Mouse (Mus musculus): ENCODE data around the gene Nfkbia. TPM values are rescaled to one million over a fixed set of nuclear protein-coding genes. Genes with fewer than 3 reads are reported as not detected.
A peak's percentile ranks its signal among the peaks of the same experiment; 100 is the strongest.

Nfkbia gene
- polyA plus RNA-seq, 1 experiment from 2014 or later = 55.2 TPM

- peaks cover 10% of the 10 kb centered on the region for H3K27me3 ChIP-seq (replicated peaks; ENCODE audit: low read depth, poor library complexity, severe bottlenecking)
- H3K27ac ChIP-seq (replicated peaks) = no peak overlapping the region
- H3K36me3 ChIP-seq (replicated peaks) = no peaks in the 10 kb centered on the region
- 2% methylated on average over 10 of the region's 10 CpGs for WGBS
- no peaks in the 10 kb centered on the region for H3K9me3 ChIP-seq
- peak; percentile 81 for DNase-seq (ENCODE audit: low spot score)
- peaks cover 11% of the 10 kb centered on the region; the same call in 1 of the 2 replicates for H3K4me1 ChIP-seq
- peak overlapping the region; percentile 23; the same call in 1 of the 2 replicates for H3K4me3 ChIP-seq
These were observed 6.6 kb upstream of the Nfkbia start for GRCm38 (mm10) chr12:55499031-55499430.

GRCm38 (mm10) chr12:55497737-55498136 lies 5.3 kb upstream of the Nfkbia start:
- no peaks in the 10 kb centered on the region for H3K9me3 ChIP-seq
- H3K4me3 ChIP-seq = no peak overlapping the region
- no peak for DNase-seq (ENCODE audit: low spot score)
- WGBS = 49% methylated on average over 8 of the region's 8 CpGs
- no peak overlapping the region for H3K27ac ChIP-seq (replicated peaks)
- H3K27me3 ChIP-seq (replicated peaks; ENCODE audit: low read depth, poor library complexity, severe bottlenecking) = peaks cover 10% of the 10 kb centered on the region
- peaks cover 22% of the 10 kb centered on the region for H3K4me1 ChIP-seq
- H3K36me3 ChIP-seq (replicated peaks) = no peaks in the 10 kb centered on the region

GRCm38 (mm10) chr12:55495902-55496605 lies 3.6 kb upstream of the Nfkbia start:
- Histone ChIP-seq H3K27me3 (replicated peaks; ENCODE audit: low read depth, poor library complexity, severe bottlenecking) (peaks cover 10% of the 10 kb centered on the region), H3K9me3 (no peaks in the 10 kb centered on the region), H3K4me1 (peaks cover 32% of the 10 kb centered on the region), H3K4me3 (no peak overlapping the region), H3K36me3 (replicated peaks) (peaks cover 3% of the 10 kb centered on the region), H3K27ac (replicated peaks) (no peak overlapping the region)
- no peak for DNase-seq (ENCODE audit: low spot score)
- 68% methylated on average over 5 of the region's 5 CpGs for WGBS

DNA sequence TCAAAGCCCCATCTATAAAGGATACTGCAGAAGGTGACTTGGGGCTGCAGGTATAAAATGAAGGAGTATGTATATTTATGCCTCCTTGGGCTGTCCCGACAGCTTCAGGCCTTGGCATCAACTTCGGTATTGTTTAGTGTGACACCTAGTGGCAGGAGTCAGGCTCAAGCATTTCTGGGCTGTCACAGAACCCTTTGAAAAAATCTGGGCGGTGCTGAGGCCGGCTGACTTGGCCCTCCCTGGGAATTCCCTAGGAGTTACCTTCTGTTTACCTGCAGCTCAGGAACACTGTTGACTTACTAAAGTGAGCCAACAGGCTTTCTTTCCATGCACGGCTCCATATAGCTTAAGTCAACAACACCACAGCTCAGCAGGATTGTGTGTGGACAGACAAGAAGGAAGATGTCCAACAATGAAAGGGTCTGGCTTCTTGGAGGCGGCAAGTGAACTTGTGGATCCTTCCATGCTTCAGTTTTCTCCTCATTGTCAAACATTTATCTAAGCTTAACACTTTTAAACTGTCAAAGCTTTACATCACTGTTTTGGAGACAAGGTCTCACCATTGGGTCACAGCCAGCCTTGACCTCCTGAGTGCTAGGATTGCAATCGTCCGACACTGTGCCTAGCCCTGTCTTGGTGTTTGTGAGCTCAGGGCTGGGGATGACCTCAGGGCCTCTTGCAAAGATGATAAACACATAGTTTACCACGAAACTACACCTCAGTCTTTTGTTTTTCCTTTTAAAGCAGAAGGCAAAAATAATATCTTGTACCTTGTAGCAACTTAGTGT lies 2.9 kb upstream of the Nfkbia start:
- Histone ChIP-seq H3K9me3 (no peaks in the 10 kb centered on the region), H3K4me3 (no peak overlapping the region), H3K27ac (replicated peaks) (no peak overlapping the region), H3K4me1 (peaks cover 40% of the 10 kb centered on the region), H3K36me3 (replicated peaks) (peaks cover 10% of the 10 kb centered on the region), H3K27me3 (replicated peaks; ENCODE audit: low read depth, poor library complexity, severe bottlenecking) (peaks cover 10% of the 10 kb centered on the region)
- WGBS = 39% methylated on average over 9 of the region's 9 CpGs
- peak; percentile 67 for DNase-seq (ENCODE audit: low spot score)

- 33% methylated on average over 8 of the region's 8 CpGs for WGBS
- peak overlapping the region; percentile 91 for H3K4me3 ChIP-seq
- peak overlapping the region; percentile 98 for H3K27ac ChIP-seq (replicated peaks)
- H3K4me1 ChIP-seq = peaks cover 42% of the 10 kb centered on the region
- H3K27me3 ChIP-seq (replicated peaks; ENCODE audit: low read depth, poor library complexity, severe bottlenecking) = peaks cover 8% of the 10 kb centered on the region
- H3K36me3 ChIP-seq (replicated peaks) = peaks cover 29% of the 10 kb centered on the region
- no peak for DNase-seq (ENCODE audit: low spot score)
- no peaks in the 10 kb centered on the region for H3K9me3 ChIP-seq
These were observed 934 bp upstream of the Nfkbia start for GRCm38 (mm10) chr12:55493381-55493780.

DNA sequence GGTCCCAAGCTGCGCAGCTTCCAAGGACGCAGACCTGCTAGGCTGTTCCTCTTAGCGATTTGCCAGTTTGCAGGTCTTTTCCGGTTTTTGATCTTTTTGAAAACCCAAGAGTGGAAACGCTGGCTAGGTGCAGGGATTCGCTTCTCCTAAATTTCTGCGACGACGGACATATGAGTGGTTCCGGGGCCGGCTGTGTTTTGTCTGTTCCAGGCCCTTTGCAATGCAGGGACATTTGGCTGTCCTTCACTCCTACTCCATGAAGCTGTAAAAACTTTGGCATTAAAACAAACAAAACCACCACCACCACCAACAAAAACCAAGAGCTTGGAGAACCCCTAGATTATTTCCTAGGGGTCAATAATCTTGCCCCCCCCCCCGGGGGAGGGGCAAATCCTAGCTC lies 494 bp upstream of the Nfkbia start:
- peak overlapping the region; percentile 91 for H3K4me3 ChIP-seq
- H3K4me1 ChIP-seq = peaks cover 42% of the 10 kb centered on the region
- H3K27ac ChIP-seq (replicated peaks) = peak overlapping the region; percentile 98
- peaks cover 34% of the 10 kb centered on the region for H3K36me3 ChIP-seq (replicated peaks)
- 1% methylated on average over 12 of the region's 12 CpGs for WGBS
- peaks cover 4% of the 10 kb centered on the region for H3K27me3 ChIP-seq (replicated peaks; ENCODE audit: low read depth, poor library complexity, severe bottlenecking)
- no peaks in the 10 kb centered on the region for H3K9me3 ChIP-seq
- DNase-seq (ENCODE audit: low spot score) = no peak

- Histone ChIP-seq H3K4me3 (peak overlapping the region; percentile 91), H3K36me3 (replicated peaks) (peaks cover 43% of the 10 kb centered on the region), H3K9me3 (no peaks in the 10 kb centered on the region), H3K27ac (replicated peaks) (peak overlapping the region; percentile 98), H3K27me3 (replicated peaks; ENCODE audit: low read depth, poor library complexity, severe bottlenecking) (no peaks in the 10 kb centered on the region), H3K4me1 (peaks cover 42% of the 10 kb centered on the region)
- DNase-seq (ENCODE audit: low spot score) = peak; percentile 91
- WGBS = 2% methylated on average over 57 of the region's 57 CpGs
These were observed 797 bp downstream of the Nfkbia start for GRCm38 (mm10) chr12:55491516-55492183.

GRCm38 (mm10) chr12:55490722-55491449 lies 1.6 kb downstream of the Nfkbia start:
- no peak for DNase-seq (ENCODE audit: low spot score)
- H3K4me1 ChIP-seq = peaks cover 35% of the 10 kb centered on the region
- WGBS = 85% methylated on average over 13 of the region's 13 CpGs
- H3K27ac ChIP-seq (replicated peaks) = peak overlapping the region; percentile 98
- peaks cover 45% of the 10 kb centered on the region for H3K36me3 ChIP-seq (replicated peaks)
- H3K4me3 ChIP-seq = peak overlapping the region; percentile 91
- H3K27me3 ChIP-seq (replicated peaks; ENCODE audit: low read depth, poor library complexity, severe bottlenecking) = no peaks in the 10 kb centered on the region
- no peaks in the 10 kb centered on the region for H3K9me3 ChIP-seq

- no peak overlapping the region for H3K4me3 ChIP-seq
- whole genome bisulfite sequencing = 85% methylated on average over 14 of the region's 14 CpGs
These were observed 2.3 kb downstream of the Nfkbia start for GRCm38 (mm10) chr12:55489986-55490721.

GRCm38 (mm10) chr12:55488661-55489447 lies 3.6 kb downstream of the Nfkbia start:
- no peak for DNase-seq (ENCODE audit: low spot score)
- H3K27me3 ChIP-seq (replicated peaks; ENCODE audit: low read depth, poor library complexity, severe bottlenecking) = no peaks in the 10 kb centered on the region
- no peak overlapping the region for H3K4me3 ChIP-seq
- WGBS = 90% methylated on average over 13 of the region's 13 CpGs
- no peak overlapping the region for H3K27ac ChIP-seq (replicated peaks)
- H3K4me1 ChIP-seq = peaks cover 40% of the 10 kb centered on the region
- no peaks in the 10 kb centered on the region for H3K9me3 ChIP-seq
- peaks cover 49% of the 10 kb centered on the region for H3K36me3 ChIP-seq (replicated peaks)

More at GRCm38 (mm10) chr12:55489986-55490721, 2.3 kb downstream of the Nfkbia start:
- H3K36me3 ChIP-seq (replicated peaks) = peaks cover 49% of the 10 kb centered on the region
- no peak overlapping the region for H3K27ac ChIP-seq (replicated peaks)
- H3K9me3 ChIP-seq = no peaks in the 10 kb centered on the region
- peaks cover 31% of the 10 kb centered on the region for H3K4me1 ChIP-seq
- no peaks in the 10 kb centered on the region for H3K27me3 ChIP-seq (replicated peaks; ENCODE audit: low read depth, poor library complexity, severe bottlenecking)
- DNase-seq (ENCODE audit: low spot score) = no peak

Data from embryonic facial prominence, embryonic 10.5 days (tissue).